Mouse (Mus musculus) embryonic facial prominence, embryonic 11.5 days (tissue): ENCODE measurements around the gene Zfp358. TPM values are rescaled to one million over a fixed set of nuclear protein-coding genes. Genes with fewer than 3 reads are reported as not detected.

Experiments used
- ATAC-seq: fragments of 200-750 bp; cut with Nextera tagmentation; replicated peaks from 2 replicates; pipeline ENCODE4 v1.8.0; 2017; ENCODE audit warnings: low read depth; ENCODE audit not compliant: insufficient number of reproducible peaks, low FRiP score, low TSS enrichment
- DNase-seq: peaks from one replicate; pipeline ENCODE4 v3.0.0-alpha.2; 2015; ENCODE audit warnings: low spot score
- H3K27ac ChIP-seq: fragments of 300-500 bp; sonication (generic); replicated peaks from 2 replicates; pipeline ENCODE4 v1.5.1; 2014; ENCODE audit warnings: mild to moderate bottlenecking, low read depth, low read length, control low read depth
- H3K27me3 ChIP-seq: fragments of 300-500 bp; sonication (generic); 2 replicates; pipeline ENCODE4 v1.6.1; 2014; ENCODE audit warnings: mild to moderate bottlenecking, low read length, moderate library complexity, mixed read lengths; ENCODE audit not compliant: control insufficient read depth, insufficient read depth
- H3K36me3 ChIP-seq: fragments of 300-500 bp; sonication (generic); replicated peaks from 2 replicates; pipeline ENCODE4 v1.6.1; 2014; ENCODE audit warnings: low read depth, mild to moderate bottlenecking, low read length, moderate library complexity, mixed read lengths; ENCODE audit not compliant: control insufficient read depth, insufficient read depth
- H3K4me1 ChIP-seq: fragments of 300-500 bp; sonication (generic); 2 replicates; pipeline ENCODE4 v1.6.1; 2014; ENCODE audit warnings: low read length, mixed read lengths; ENCODE audit not compliant: control insufficient read depth, insufficient read depth
- H3K4me2 ChIP-seq: fragments of 300-500 bp; sonication (generic); 2 replicates; pipeline ENCODE4 v1.6.1; 2014; ENCODE audit warnings: low read depth, mild to moderate bottlenecking, control low read depth, low read length, moderate library complexity
- H3K4me3 ChIP-seq: fragments of 300-500 bp; sonication (generic); 2 replicates; pipeline ENCODE4 v1.5.1; 2014; ENCODE audit warnings: low read depth, low read length, control low read depth
- H3K9ac ChIP-seq: fragments of 300-500 bp; sonication (generic); replicated peaks from 2 replicates; pipeline ENCODE4 v1.6.1; 2014; ENCODE audit warnings: mild to moderate bottlenecking, control low read depth, low read length
- H3K9me3 ChIP-seq: fragments of 300-500 bp; sonication (generic); replicated peaks from 2 replicates; pipeline ENCODE4 v1.6.1; 2016; ENCODE audit warnings: mild to moderate bottlenecking, low read length, inconsistent platforms, mixed read lengths; ENCODE audit not compliant: control insufficient read depth
- WGBS: fragments of 180-500 bp; shearing (Covaris S2); extraction: QIAGEN DNeasy Blood & Tissue Kit; methylation state at CpG from one replicate; pipeline ENCODE4 v1.1.7; 2014; 5-methylcytosine and 5-hydroxymethylcytosine counted together
- polyA plus RNA-seq: library from polyadenylated mRNA; unstranded; fragments of >200 nt; fragmentation: Nextera tagmentation; extraction: Ambion mirVana; gene quantifications from 2 replicates; pipeline ENCODE4 v1.2.1, GENCODE M21; 2014

Zfp358 gene
- polyA plus RNA-seq, result 29.0 and 29.9 TPM in 2 replicates

GRCm38 (mm10) chr8:3492901-3493844 lies at the start of gene Zfp358:
TSS of gene Zfp358 (plus strand) at chr8:3493138.
- no peaks in the 10 kb centered on the region for H3K4me1 ChIP-seq
- H3K4me2 ChIP-seq, result peak within 1 kb of the TSS; percentile 61
- ATAC-seq, result peak; percentile 83
- H3K9me3 ChIP-seq, result peaks cover 6% of the 10 kb centered on the region
- peak; percentile 89 for DNase-seq
- H3K27me3 ChIP-seq, result no peaks in the 10 kb centered on the region
- H3K4me3 ChIP-seq, result peak within 1 kb of the TSS; percentile 88
- H3K9ac ChIP-seq, result peak within 1 kb of the TSS; percentile 98
- WGBS, result under 1% methylated on average over 63 of the region's 64 CpGs
- H3K27ac ChIP-seq, result peak within 1 kb of the TSS; percentile 86
- peaks cover 26% of the 10 kb centered on the region for H3K36me3 ChIP-seq

GRCm38 (mm10) chr8:3449226-3449625 lies 43.7 kb upstream of the Zfp358 start:
- no peak overlapping the region for H3K27ac ChIP-seq
- H3K9ac ChIP-seq, result no peak overlapping the region
- 83% methylated on average over 2 of the region's 2 CpGs for WGBS
- no peak for ATAC-seq
- H3K27me3 ChIP-seq, result no peaks in the 10 kb centered on the region
- peaks cover 12% of the 10 kb centered on the region for H3K36me3 ChIP-seq
- no peak overlapping the region for H3K4me3 ChIP-seq
- H3K4me2 ChIP-seq, result no peak overlapping the region
- no peaks in the 10 kb centered on the region for H3K4me1 ChIP-seq
- no peaks in the 10 kb centered on the region for H3K9me3 ChIP-seq
- no peak for DNase-seq

- H3K4me3 ChIP-seq, result no peak overlapping the region
- H3K9me3 ChIP-seq, result no peaks in the 10 kb centered on the region
- no peaks in the 10 kb centered on the region for H3K27me3 ChIP-seq
- H3K4me1 ChIP-seq, result no peaks in the 10 kb centered on the region
- no peak overlapping the region for H3K4me2 ChIP-seq
- DNase-seq (peak; percentile 73), ATAC-seq (no peak)
- no peak overlapping the region for H3K9ac ChIP-seq
- peaks cover 12% of the 10 kb centered on the region for H3K36me3 ChIP-seq
- WGBS, result 35% methylated on average over 5 of the region's 5 CpGs
- no peak overlapping the region for H3K27ac ChIP-seq
Observed at GRCm38 (mm10) chr8:3450670-3451069, 42.3 kb upstream of the Zfp358 start.

GRCm38 (mm10) chr8:3451992-3452391 lies 40.9 kb upstream of the Zfp358 start:
- 95% methylated on average over 25 of the region's 25 CpGs for WGBS
- no peaks in the 10 kb centered on the region for H3K9me3 ChIP-seq
- no peak overlapping the region for H3K9ac ChIP-seq
- peaks cover 12% of the 10 kb centered on the region for H3K36me3 ChIP-seq
- no peaks in the 10 kb centered on the region for H3K27me3 ChIP-seq
- H3K4me2 ChIP-seq, result no peak overlapping the region
- no peak for ATAC-seq
- DNase-seq, result no peak
- no peaks in the 10 kb centered on the region for H3K4me1 ChIP-seq
- no peak overlapping the region for H3K27ac ChIP-seq
- no peak overlapping the region for H3K4me3 ChIP-seq

GRCm38 (mm10) chr8:3463248-3463647 lies 29.7 kb upstream of the Zfp358 start:
- no peaks in the 10 kb centered on the region for H3K9me3 ChIP-seq
- no peak overlapping the region for H3K4me2 ChIP-seq
- H3K4me3 ChIP-seq, result no peak overlapping the region
- WGBS, result 91% methylated on average over 2 of the region's 2 CpGs
- no peaks in the 10 kb centered on the region for H3K36me3 ChIP-seq
- no peak overlapping the region for H3K9ac ChIP-seq
- H3K27ac ChIP-seq, result no peak overlapping the region
- no peaks in the 10 kb centered on the region for H3K4me1 ChIP-seq
- no peak for ATAC-seq
- no peaks in the 10 kb centered on the region for H3K27me3 ChIP-seq
- no peak for DNase-seq

- H3K27me3 ChIP-seq, result no peaks in the 10 kb centered on the region
- peak; percentile 71 for DNase-seq
- no peak overlapping the region for H3K9ac ChIP-seq
- H3K4me2 ChIP-seq, result no peak overlapping the region
- no peak overlapping the region for H3K4me3 ChIP-seq
- no peaks in the 10 kb centered on the region for H3K36me3 ChIP-seq
- no peaks in the 10 kb centered on the region for H3K9me3 ChIP-seq
- no peak overlapping the region for H3K27ac ChIP-seq
- WGBS, result 45% methylated on average over 5 of the region's 5 CpGs
- ATAC-seq, result no peak
- no peaks in the 10 kb centered on the region for H3K4me1 ChIP-seq
Observed at GRCm38 (mm10) chr8:3464309-3464708, 28.6 kb upstream of the Zfp358 start.

GRCm38 (mm10) chr8:3467006-3467885 lies 25.7 kb upstream of the Zfp358 start, which contains the start of gene Pex11g:
TSS of gene Pex11g (minus strand) at chr8:3467680.
- H3K36me3 ChIP-seq, result no peaks in the 10 kb centered on the region
- peak within 1 kb of the TSS; percentile 38 for H3K4me2 ChIP-seq
- peak within 1 kb of the TSS; percentile 36 for H3K4me3 ChIP-seq
- no peaks in the 10 kb centered on the region for H3K4me1 ChIP-seq
- ATAC-seq (peak; percentile 89), DNase-seq (peak; percentile 98)
- WGBS, result 7% methylated on average over 32 of the region's 32 CpGs
- H3K27ac ChIP-seq, result 0 out of 2 replicates have a peak within 1 kb of the TSS, but pooled peaks have one; percentile 38
- no peaks in the 10 kb centered on the region for H3K27me3 ChIP-seq
- H3K9ac ChIP-seq, result peak within 1 kb of the TSS; percentile 61
- H3K9me3 ChIP-seq, result no peaks in the 10 kb centered on the region
